Mouse (Mus musculus) kidney, adult 2 months (tissue): Measurements from ENCODE around the gene Prkd3.

Source experiments
- CTCF ChIP-seq: fragments of 200-500 bp; conservative IDR thresholded peaks from 2 replicates; pipeline ENCODE4 v1.5.1; 2011; ENCODE audit warnings: low read depth, mild to moderate bottlenecking, control low read depth, low read length, moderate library complexity, mixed read lengths; ENCODE audit not compliant: insufficient read depth, insufficient read length
- POLR2A ChIP-seq: fragments of 200-500 bp; IDR thresholded peaks from one replicate; pipeline ENCODE4 v1.6.1; 2011; ENCODE audit warnings: low read depth, low read length, control low read depth

DNA sequence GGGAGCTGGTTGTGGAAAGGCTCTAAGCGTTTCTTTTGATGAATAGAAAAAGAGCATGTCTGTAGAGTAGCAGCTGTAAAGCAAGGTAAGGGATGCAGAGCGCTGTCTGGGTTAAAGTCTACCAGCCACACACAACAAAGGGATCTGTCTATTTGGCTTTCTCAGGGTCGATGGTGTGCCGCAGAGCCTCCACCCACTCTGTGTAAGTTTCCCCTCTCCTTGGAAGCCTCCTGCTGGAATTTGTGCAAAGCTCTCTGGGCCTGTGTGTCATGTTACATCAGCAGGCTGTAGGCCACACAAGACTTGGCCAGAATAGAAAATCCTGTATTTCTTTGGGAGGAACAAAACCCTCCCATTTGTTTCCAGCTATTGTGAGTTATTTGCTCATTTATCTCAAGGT, 48.4 kb upstream of the Prkd3 start:
- TF ChIP-seq CTCF = no peak; the same call in 1 of the 2 replicates
- no peak for TF ChIP-seq POLR2A
